Mouse (Mus musculus) forebrain, embryonic 11.5 days (tissue): ENCODE measurements around the gene Smarca2. TPM values are rescaled to one million over a fixed set of nuclear protein-coding genes. Genes with fewer than 3 reads are reported as not detected.
A peak's percentile ranks its signal among the peaks of the same experiment; 100 is the strongest.

ENCODE experiments used
- ATAC-seq: fragments of 200-750 bp; cut with Nextera tagmentation; replicated peaks from 2 replicates; pipeline ENCODE4 v1.8.0; 2017; ENCODE audit warnings: moderate TSS enrichment; ENCODE audit not compliant: low FRiP score
- DNase-seq: peaks from one replicate; pipeline ENCODE4 v3.0.0-alpha.2; 2017; ENCODE audit warnings: low spot score
- H3K27ac ChIP-seq: fragments of 300-500 bp; sonication (generic); 2 replicates; pipeline ENCODE4 v1.5.1; 2014; ENCODE audit warnings: low read depth, low read length
- H3K27me3 ChIP-seq: fragments of 300-500 bp; sonication (generic); 2 replicates; pipeline ENCODE4 v1.6.1; 2014; ENCODE audit warnings: mild to moderate bottlenecking, low read length, mixed read lengths; ENCODE audit not compliant: control insufficient read depth, insufficient read depth
- H3K36me3 ChIP-seq: fragments of 300-500 bp; sonication (generic); 2 replicates; pipeline ENCODE4 v1.6.1; 2014; ENCODE audit warnings: mild to moderate bottlenecking, low read length, moderate library complexity, mixed read lengths; ENCODE audit not compliant: control insufficient read depth, insufficient read depth
- H3K4me1 ChIP-seq: fragments of 300-500 bp; sonication (generic); replicated peaks from 2 replicates; pipeline ENCODE4 v1.6.1; 2014; ENCODE audit warnings: low read length, mixed read lengths; ENCODE audit not compliant: control insufficient read depth, insufficient read depth
- H3K4me2 ChIP-seq: fragments of 300-500 bp; sonication (generic); 2 replicates; pipeline ENCODE4 v1.6.1; 2014; ENCODE audit warnings: low read depth, mild to moderate bottlenecking, low read length, moderate library complexity, mixed read lengths; ENCODE audit not compliant: severe bottlenecking
- H3K4me3 ChIP-seq: fragments of 300-500 bp; sonication (generic); 2 replicates; pipeline ENCODE4 v1.5.1; 2014; ENCODE audit warnings: low read depth, low read length
- H3K9ac ChIP-seq: fragments of 300-500 bp; sonication (generic); 2 replicates; pipeline ENCODE4 v1.6.1; 2014; ENCODE audit warnings: low read length
- H3K9me3 ChIP-seq: fragments of 300-500 bp; sonication (generic); 2 replicates; pipeline ENCODE4 v1.6.1; 2016; ENCODE audit warnings: low read length, mixed read lengths; ENCODE audit not compliant: control insufficient read depth
- WGBS: fragments of 180-500 bp; shearing (Covaris S2); extraction: QIAGEN DNeasy Blood & Tissue Kit; methylation state at CpG from one replicate; pipeline ENCODE4 v1.1.7; 2014; 5-methylcytosine and 5-hydroxymethylcytosine counted together
- polyA plus RNA-seq: library from polyadenylated mRNA; unstranded; fragments of >200 nt; fragmentation: Nextera tagmentation; extraction: Ambion mirVana; gene quantifications from 2 replicates; pipeline ENCODE4 v1.2.1, GENCODE M21; 2014

Gene Smarca2
- polyA plus RNA-seq, 1 experiment from 2014 or later: 45.4 TPM

GRCm38 (mm10) chr19:26683731-26684130 is 78.9 kb downstream of the Smarca2 start:
- ATAC-seq (no peak), DNase-seq (peak; percentile 16)
- no peaks in the 10 kb centered on the region for H3K27me3 ChIP-seq
- no peak overlapping the region for H3K9ac ChIP-seq
- no peak overlapping the region for H3K27ac ChIP-seq
- 93% methylated on average over 8 of the region's 8 CpGs for WGBS
- no peak overlapping the region for H3K4me2 ChIP-seq
- no peaks in the 10 kb centered on the region for H3K4me1 ChIP-seq
- H3K4me3 ChIP-seq: no peak overlapping the region
- H3K36me3 ChIP-seq: no peaks in the 10 kb centered on the region
- H3K9me3 ChIP-seq: no peaks in the 10 kb centered on the region

GRCm38 (mm10) chr19:26690516-26690915 is 85.7 kb downstream of the Smarca2 start:
- no peaks in the 10 kb centered on the region for H3K4me1 ChIP-seq
- H3K9ac ChIP-seq: no peak overlapping the region
- DNase-seq: no peak
- H3K27me3 ChIP-seq: no peaks in the 10 kb centered on the region
- no peak overlapping the region for H3K4me3 ChIP-seq
- H3K36me3 ChIP-seq: no peaks in the 10 kb centered on the region
- H3K27ac ChIP-seq: no peak overlapping the region
- no peak for ATAC-seq
- H3K9me3 ChIP-seq: no peaks in the 10 kb centered on the region
- no peak overlapping the region for H3K4me2 ChIP-seq
- WGBS: 22% methylated on average over 4 of the region's 4 CpGs

GRCm38 (mm10) chr19:26697107-26697506 is 92.3 kb downstream of the Smarca2 start:
- WGBS: 83% methylated on average over 4 of the region's 4 CpGs
- DNase-seq (no peak), ATAC-seq (no peak)
- Histone ChIP-seq H3K27me3 (no peaks in the 10 kb centered on the region), H3K4me2 (no peak overlapping the region), H3K9me3 (no peaks in the 10 kb centered on the region), H3K27ac (no peak overlapping the region), H3K9ac (no peak overlapping the region), H3K36me3 (no peaks in the 10 kb centered on the region), H3K4me1 (no peaks in the 10 kb centered on the region), H3K4me3 (no peak overlapping the region)

DNA sequence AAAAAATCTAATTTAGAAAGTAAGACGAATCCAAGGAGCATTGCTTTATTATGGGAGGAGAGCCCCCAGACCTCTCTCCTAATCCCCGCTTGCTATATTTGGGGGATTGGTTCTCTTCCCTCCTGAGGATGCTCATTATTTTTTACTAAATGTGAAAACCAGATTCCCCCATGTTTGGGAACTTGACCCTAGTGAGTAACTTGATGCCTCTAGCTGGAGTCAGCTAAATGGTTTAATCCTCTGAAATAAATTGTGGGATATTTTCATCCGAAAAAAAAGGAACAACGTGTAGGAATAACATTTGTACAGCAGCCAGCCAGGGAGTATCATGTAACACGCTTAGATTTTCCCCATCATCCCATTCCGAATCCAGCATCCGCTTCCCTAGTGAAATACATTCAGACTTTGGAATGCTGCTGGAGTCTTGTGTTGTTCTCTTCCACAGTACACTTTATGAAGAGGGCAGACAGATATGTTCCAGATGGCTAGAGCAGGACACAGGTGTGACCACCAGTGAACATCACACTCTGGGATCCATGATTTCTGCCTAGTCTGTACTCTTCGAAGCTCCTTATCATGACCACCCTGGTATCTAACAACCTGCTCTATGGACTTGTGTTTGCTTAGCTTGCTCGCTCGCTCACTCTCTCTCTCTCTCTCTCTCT is 99.8 kb downstream of the Smarca2 start:
- Histone ChIP-seq H3K9me3 (no peaks in the 10 kb centered on the region), H3K27ac (no peak overlapping the region), H3K4me3 (no peak overlapping the region), H3K36me3 (no peaks in the 10 kb centered on the region), H3K4me2 (no peak overlapping the region), H3K9ac (no peak overlapping the region), H3K4me1 (no peaks in the 10 kb centered on the region), H3K27me3 (no peaks in the 10 kb centered on the region)
- 81% methylated on average over 10 of the region's 10 CpGs for WGBS
- DNase-seq (no peak), ATAC-seq (no peak)

- no peak overlapping the region for H3K4me2 ChIP-seq
- H3K4me1 ChIP-seq: no peaks in the 10 kb centered on the region
- H3K9me3 ChIP-seq: no peaks in the 10 kb centered on the region
- H3K9ac ChIP-seq: no peak overlapping the region
- H3K36me3 ChIP-seq: no peaks in the 10 kb centered on the region
- no peak overlapping the region for H3K27ac ChIP-seq
- WGBS: 79% methylated on average over 5 of the region's 5 CpGs
- ATAC-seq: no peak
- H3K4me3 ChIP-seq: no peak overlapping the region
- no peak for DNase-seq
- H3K27me3 ChIP-seq: no peaks in the 10 kb centered on the region
Observed at GRCm38 (mm10) chr19:26706910-26707309, 102.1 kb downstream of the Smarca2 start.

GRCm38 (mm10) chr19:26709095-26709494 is 104.2 kb downstream of the Smarca2 start:
- Histone ChIP-seq H3K36me3 (no peaks in the 10 kb centered on the region), H3K27me3 (no peaks in the 10 kb centered on the region), H3K4me1 (no peaks in the 10 kb centered on the region), H3K9me3 (no peaks in the 10 kb centered on the region), H3K4me2 (no peak overlapping the region), H3K4me3 (no peak overlapping the region), H3K9ac (no peak overlapping the region; the same call in 1 of the 2 replicates), H3K27ac (no peak overlapping the region)
- WGBS: 76% methylated on average over 12 of the region's 12 CpGs
- no peak for ATAC-seq
- DNase-seq: no peak

- DNase-seq: no peak
- no peak for ATAC-seq
- WGBS: 30% methylated on average over 2 of the region's 2 CpGs
Observed at GRCm38 (mm10) chr19:26711268-26711667, 106.4 kb downstream of the Smarca2 start.

GRCm38 (mm10) chr19:26716217-26716616 is 111.4 kb downstream of the Smarca2 start:
- no peak for DNase-seq
- no peaks in the 10 kb centered on the region for H3K27me3 ChIP-seq
- no peak overlapping the region for H3K9ac ChIP-seq
- ATAC-seq: no peak
- H3K9me3 ChIP-seq: no peaks in the 10 kb centered on the region
- no peaks in the 10 kb centered on the region; the same call in 1 of the 2 replicates for H3K4me1 ChIP-seq
- H3K36me3 ChIP-seq: no peaks in the 10 kb centered on the region
- no peak overlapping the region for H3K27ac ChIP-seq
- H3K4me3 ChIP-seq: no peak overlapping the region
- H3K4me2 ChIP-seq: no peak overlapping the region
- 84% methylated on average over 9 of the region's 9 CpGs for WGBS

More at GRCm38 (mm10) chr19:26711268-26711667, 106.4 kb downstream of the Smarca2 start:
- no peaks in the 10 kb centered on the region for H3K4me1 ChIP-seq
- no peaks in the 10 kb centered on the region for H3K9me3 ChIP-seq
- H3K36me3 ChIP-seq: no peaks in the 10 kb centered on the region
- no peak overlapping the region for H3K27ac ChIP-seq
- H3K4me2 ChIP-seq: no peak overlapping the region
- no peak overlapping the region for H3K9ac ChIP-seq
- H3K4me3 ChIP-seq: no peak overlapping the region
- no peaks in the 10 kb centered on the region for H3K27me3 ChIP-seq

- Histone ChIP-seq H3K4me1 (no peaks in the 10 kb centered on the region; the same call in 1 of the 2 replicates), H3K27me3 (no peaks in the 10 kb centered on the region), H3K9me3 (no peaks in the 10 kb centered on the region), H3K27ac (no peak overlapping the region), H3K9ac (no peak overlapping the region), H3K4me2 (no peak overlapping the region), H3K4me3 (no peak overlapping the region), H3K36me3 (no peaks in the 10 kb centered on the region)
- no peak for ATAC-seq
- DNase-seq: no peak
- 47% methylated on average over 6 of the region's 6 CpGs for WGBS
Observed at GRCm38 (mm10) chr19:26718221-26718620, 113.4 kb downstream of the Smarca2 start.
